Mouse (Mus musculus): ENCODE measurements around the gene Msh2.
"Not testable (repeated sequence)": the region's sequence is repeated elsewhere in the genome, so short reads cannot be mapped to it uniquely, and the experiment has no call there.

The Msh2 gene

DNA sequence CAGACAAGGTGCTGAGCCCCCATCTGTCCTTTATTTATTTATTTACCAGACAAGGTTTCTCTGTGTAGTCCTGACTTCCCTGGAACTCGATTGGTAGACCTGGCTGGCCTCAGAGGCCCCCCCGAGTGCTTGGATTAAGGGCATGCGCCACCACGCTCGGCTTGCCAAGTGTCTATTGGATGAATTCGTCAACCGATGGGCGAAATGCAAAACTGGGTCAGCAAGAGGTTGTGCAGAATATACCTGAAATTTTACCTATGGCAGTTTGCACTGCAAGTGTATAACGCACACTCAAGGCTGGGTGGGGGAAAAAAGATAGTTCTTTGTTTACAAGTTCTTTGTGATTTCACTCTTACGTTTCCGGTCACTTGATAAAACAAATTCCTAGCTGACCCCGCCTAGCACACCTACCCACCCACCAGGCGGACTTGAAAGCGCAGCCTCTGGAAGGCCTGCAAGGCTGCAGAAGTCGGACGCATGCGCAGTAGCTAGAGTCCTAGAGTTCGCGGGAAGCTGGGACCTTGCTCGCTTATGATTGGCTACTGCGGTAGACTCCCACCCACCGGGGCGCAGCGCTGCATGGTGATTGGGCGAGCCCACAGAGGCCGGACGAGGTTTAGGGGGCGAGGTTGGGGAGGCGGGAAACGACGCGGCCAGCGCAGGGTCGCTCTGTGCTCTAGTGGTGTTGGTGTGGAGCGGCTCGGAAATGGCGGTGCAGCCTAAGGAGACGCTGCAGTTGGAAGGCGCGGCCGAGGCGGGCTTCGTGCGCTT is at the start of gene Msh2:
Msh2 (plus strand) TSS at position 441 of the 771 bp plus-strand sequence.
- DNase-seq (ENCODE audit: low spot score in 2 of 2): peak; percentile 96

DNA sequence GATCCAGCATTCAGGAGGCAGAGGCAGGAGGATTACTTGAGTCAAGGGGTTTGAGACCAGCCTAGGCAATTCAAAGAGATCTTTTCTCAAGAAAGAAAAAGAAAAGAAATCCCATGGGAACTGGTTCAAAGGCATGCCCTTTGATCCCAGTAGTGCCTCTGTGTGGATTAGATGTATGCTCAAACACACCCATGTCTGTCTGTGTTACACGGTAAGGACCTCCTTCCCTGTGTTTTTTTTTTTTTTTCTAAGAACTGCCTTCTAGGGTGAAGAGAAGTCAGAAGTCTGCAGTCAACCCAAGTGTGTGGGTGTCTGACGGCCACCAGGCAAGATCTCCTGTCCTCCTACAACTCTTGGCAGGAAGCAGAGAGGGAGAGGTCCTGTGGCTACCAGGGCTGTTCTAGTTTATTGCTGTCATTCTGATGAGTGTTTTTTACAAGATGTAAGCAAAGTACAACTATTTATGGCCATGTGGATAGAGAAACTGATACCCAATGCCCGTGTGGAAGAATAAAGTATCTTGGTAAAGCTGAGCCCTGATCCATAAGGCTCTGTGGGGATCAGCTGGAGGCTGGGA is 46.5 kb upstream of the Msh2 start:
- DNase-seq (ENCODE audit: low spot score in 2 of 2): no peak

DNA sequence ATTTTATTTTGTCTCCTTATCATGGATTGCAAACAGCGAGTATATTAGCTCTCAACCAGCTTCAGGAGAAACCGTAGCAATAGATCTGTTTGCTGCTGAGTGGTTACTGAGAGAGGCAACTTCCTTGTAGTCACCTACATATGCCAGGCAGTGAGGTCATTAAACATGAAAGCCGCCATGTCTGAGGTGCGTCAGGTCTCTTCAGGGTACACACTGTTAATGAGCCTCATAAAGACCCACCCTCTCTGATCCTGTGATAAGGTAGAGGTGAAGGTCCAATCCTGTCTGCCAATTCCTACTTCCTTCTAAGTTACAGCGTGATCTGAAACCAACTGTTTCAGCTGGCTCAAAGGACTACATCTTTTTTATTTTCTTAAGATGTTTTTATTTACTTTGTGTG is 44.0 kb upstream of the Msh2 start:
- DNase-seq (ENCODE audit: low spot score in 2 of 2): no peak

DNA sequence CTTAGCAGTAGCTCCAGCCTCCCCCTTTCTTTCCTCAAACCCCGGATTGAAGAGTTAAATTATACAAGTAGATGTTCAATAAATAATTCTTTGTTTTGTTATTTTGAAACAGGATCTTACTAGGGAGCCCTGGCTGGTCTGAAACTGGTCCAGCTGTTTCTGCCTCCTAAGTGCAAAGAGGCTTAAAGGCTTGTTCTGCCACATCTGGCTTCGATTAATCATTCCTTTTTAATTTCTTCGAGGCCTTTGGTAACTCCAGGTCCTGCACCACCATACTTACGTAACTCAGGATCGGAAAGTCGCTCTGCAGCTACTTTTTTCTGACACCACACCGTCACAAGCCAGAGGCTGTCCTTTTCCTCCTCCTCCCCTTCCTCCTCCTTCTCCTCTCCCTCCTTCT is 43.4 kb upstream of the Msh2 start:
- no peak for DNase-seq (ENCODE audit: low spot score in 2 of 2)

DNA sequence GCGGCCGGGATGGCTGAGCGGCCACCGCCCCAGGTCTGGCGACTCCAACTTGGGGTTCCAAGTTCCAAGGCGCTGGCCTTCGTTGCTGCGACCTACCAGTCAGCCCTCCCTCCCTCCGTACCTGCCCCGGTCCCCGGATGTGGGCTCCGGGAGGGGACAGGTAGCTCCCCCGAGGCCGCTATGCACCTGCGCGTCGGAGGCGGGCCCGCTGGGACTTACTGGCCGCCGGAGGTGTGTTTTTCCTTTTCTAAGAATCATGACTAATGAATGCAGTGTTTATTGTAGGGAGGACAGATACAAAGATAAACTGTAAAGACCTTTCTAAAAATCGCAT is 35.1 kb upstream of the Msh2 start:
- no peak for DNase-seq (ENCODE audit: low spot score in 2 of 2)

DNA sequence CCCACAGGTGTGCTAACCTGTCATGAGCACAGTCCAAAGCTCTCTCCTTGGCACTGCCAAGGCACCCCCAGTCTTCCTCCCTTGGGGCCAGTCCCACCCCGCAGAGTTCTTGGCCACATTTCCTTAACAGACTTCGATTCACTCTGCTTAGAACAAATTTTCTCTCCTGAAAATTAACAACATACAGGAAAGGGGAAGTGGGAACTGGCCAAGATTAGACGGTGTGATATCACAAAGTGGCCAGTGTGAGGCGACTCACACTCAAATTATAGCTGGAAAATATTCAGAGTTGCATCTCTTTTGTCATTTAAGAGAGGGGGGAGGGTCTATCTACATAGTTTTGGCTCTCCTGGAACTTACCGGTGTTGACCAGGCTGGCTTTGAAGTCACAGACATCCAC is 32.9 kb upstream of the Msh2 start:
- DNase-seq (ENCODE audit: low spot score in 2 of 2): no peak

DNA sequence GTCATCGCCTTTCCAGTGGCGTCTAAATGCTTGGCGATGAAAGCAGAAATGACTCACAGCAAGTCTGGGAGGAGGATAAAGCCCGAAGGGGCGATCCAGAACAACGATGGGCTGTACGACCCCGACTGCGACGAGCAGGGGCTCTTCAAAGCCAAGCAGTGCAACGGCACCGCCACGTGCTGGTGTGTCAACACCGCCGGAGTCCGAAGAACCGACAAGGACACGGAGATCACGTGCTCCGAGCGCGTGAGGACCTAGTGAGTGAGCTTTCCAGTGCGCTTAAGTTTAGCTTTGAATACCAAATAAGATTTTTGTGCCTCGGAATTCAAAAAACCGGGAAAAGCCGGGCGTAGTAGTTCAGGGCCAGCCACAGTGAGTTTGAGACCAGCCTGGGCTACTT is 31.9 kb upstream of the Msh2 start:
- DNase-seq (ENCODE audit: low spot score in 2 of 2): no peak

DNA sequence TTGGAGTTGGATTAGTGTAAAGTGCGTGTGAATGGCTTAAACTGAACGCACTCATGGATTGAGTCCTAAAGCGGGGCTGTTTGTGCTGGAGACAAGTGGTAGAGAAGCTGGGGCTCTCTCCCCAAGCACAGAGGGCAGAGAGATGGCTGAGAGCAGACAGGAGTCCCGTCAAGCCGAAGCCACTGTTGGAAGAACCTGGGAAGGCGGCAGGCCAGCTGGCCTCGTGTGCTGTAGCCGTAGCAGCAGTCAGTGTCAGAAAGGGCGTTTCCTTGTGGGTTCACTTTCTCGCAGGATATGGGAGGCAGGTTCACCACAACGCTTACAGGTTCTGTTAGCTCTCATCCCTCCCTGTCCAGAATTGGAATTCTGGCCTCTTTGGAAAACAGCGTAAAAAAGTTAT is 31.1 kb upstream of the Msh2 start:
- no peak for DNase-seq (ENCODE audit: low spot score in 2 of 2)

DNA sequence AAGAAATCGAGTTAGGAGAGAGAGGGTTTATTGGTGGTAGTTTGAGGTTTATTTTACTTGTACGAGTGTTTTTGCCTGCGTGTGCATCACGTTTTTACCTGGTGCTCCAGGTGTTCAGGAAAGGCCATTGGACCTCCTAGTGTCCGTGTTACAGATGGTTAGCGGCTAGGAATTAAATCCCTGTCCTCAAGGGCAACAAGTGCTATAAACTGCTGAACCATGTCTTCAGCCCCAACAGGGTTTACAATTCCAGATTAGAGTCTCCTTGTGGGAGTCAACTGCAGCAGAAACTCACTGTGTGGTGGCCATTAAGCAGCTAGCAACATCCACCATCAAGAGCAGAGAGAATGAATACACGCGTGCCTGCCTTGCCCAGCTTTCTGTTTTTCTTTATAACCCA is 29.4 kb upstream of the Msh2 start:
- no peak for DNase-seq (ENCODE audit: low spot score in 2 of 2)

DNA sequence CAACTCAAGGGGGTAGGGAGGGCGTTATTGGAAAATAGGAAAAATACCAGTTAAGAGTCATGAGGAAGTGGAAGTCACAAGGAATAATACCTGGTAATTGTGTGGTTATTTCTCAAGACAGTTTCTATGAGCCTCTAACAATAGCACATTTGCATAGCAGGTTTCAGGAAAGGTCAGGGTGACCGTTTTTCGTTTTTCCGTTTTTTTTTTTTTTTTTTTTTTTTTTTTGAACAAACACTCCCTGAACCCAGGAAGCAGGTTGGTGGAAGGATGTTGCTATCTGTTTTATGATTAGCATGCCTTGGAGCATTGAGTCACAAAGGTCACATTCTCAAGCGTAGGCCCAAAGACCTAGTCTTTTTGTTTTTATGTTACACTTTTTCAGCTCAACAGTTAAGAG is 16.5 kb upstream of the Msh2 start:
- DNase-seq (ENCODE audit: low spot score in 2 of 2): not testable (repeated sequence)

DNA sequence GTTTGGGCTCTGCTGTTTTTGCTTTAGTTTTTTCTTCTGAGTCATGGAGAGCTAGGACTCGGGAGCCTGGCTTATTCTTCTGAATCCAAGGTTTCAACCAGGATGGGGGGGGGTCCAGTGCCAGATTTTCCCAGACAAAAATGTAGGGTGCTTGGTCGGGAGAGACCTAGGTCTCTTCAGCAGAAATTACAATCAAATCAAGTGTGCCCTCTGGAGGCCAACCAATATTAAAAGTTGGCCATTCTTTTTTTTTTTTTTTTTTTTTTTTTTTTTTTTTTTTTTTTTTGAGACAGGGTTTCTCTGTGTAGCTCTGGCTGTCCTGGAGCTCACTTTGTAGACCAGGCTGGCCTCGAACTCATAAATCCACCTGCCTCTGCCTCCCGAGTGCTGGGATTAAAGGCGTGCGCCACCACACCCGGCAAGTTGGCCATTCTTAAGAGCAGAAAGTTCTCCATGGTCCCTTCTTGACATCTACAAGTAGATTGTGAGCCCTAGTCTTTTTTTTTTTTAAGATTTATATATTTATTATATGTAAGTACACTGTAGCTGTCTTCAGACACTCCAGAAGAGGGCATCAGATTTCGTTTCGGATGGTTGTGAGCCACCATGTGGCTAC is 10.1 kb upstream of the Msh2 start:
- not testable (repeated sequence) for DNase-seq (ENCODE audit: low spot score in 2 of 2)

DNA sequence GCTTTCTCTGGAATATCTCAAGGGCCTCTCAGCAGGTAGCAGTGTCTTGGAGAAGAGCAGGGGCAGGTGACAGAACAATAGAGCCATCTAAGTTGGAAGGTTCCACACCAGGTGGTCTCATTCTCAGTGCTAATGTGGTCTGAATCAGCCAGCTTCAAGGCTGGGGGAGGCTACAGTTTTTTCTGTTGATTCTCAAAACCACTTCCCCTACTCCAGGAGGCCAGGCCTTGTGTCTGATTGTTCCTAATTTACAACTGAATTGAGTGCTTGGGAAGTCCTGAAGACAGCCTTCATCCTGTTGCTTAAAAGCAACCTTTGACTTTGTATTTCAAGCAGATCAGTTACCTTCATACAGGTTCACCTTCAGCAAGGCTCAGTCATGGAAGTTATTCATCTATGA is 7.9 kb upstream of the Msh2 start:
- no peak for DNase-seq (ENCODE audit: low spot score in 2 of 2)

DNA sequence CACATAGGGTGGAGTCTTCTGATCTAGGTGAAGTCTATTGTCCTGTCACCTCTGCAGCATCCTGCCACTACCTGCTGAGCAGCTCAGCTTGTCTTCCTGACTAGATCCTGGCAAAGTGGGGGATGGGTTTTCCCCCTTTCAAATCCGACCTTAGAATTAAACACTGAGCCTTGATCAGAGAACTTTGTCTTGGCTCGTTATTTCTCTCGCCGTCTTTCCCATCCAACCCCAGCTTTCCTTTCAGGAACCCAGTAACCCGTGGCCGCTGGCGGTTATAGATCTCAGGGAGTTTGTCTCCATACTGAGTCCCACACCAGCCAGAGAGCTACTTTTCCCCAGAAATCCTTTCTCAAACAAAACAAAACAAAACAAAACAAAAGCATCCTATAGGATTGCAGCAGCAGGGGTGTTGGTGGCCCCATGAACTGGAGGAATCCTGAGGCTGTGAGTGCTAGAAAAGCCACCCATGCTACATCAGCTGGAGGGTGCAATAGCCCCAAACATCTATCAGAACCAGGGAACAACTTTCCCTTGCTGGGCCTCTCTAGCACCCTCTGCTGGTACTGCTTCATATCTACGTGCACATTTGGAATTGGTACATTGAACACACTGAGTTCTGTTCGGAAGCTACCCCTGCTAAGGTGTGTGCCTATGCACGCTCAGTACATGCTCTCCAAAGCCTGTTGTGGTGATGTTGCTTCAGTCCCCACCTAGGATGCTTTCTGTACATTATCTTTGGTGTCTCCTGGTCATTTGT is 6.9 kb upstream of the Msh2 start:
- peak in 1 of 2 experiments; percentile 28 for DNase-seq (ENCODE audit: low spot score in 2 of 2)

DNA sequence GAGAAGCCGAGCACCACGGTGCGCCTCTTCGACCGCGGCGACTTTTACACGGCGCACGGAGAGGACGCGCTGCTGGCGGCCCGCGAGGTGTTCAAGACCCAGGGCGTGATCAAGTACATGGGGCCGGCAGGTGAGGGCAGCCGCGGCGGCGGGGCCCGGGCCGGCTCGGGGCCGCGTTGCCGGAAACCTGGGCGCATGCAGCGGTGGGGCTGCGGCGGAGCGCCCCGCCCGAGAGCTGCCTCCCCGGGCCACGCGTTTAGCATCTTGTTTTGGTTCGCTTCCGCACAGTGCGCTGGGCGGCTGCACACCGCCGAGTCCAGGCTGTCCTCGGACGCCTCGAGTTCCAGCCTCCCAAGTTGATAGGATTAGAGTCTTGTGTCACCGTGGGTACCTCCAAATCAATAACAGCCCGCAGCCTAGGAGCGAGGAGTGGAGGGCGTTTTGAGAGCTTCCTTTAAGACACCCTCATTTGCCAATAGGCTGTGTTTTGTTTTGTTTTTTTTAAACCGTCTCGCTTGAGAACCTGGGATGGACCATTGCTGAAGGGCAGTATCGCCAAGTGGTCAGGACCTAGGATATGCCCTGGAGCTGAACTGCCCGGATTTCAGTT is 652 bp downstream of the Msh2 start:
- DNase-seq (ENCODE audit: low spot score in 2 of 2): peak; percentile 12 to 24

DNA sequence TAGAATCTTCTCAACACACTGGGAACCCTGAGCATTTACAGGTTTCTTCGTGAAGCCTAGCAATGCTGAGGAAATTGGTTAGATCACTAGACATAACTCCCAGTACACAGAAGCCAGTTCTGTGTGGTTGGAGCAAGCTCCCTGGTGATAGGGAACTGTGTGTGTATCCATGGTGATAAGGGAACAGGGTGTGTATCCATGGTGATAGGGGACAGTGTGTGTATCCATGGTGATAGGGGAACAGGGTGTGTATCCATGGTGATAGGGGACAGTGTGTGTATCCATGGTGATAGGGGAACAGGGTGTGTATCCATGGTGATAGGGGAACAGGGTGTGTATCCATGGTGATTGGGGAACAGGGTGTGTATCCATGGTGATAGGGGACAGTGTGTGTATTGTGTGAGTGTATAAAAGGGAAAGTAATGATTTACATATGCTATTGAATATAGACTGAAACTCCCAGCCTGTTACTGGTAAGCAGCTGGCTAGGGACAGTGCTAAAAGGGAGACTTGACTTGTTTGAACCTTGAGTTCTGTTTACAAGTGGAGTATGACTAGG is 4.9 kb downstream of the Msh2 start:
- DNase-seq (ENCODE audit: low spot score in 2 of 2): not testable (repeated sequence)

DNA sequence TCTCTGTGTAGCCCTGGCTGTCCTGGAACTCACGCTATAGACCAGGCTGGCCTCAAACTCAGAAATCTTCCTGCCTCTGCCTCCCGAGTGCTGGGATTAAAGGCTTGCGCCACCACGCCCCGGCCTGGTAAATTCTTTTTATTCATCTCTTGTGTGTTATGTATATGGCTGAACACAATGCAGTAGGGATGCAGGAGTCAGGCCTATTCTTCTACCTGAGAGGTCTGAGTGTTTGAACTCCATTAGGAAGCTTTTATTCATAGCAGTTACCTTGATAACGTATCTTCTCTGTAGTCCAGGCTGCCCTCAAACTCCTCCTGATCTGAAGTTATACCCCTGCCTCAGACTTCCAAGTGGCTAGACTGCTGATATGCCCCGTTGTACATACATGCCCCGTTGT is 5.5 kb downstream of the Msh2 start:
- DNase-seq (ENCODE audit: low spot score in 2 of 2): no peak

DNA sequence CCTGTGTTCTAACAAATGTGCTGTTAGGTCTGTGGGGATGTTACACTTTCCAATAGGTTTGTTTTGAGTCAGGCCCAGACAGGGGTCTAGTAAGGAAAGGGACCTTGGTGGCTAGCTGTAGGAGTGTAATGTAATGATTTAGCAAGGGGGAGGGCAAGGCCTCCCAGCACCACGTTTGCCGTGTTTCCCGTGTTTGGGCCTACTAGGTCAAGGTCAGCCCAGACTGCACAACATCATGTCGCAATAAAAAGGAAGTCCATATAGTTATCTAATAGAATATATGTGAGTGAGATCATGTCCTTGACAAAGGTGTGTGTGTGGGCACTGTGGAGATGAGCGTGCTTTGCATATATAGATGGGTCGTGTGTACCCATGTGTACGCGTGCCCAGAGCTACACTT is 17.1 kb downstream of the Msh2 start:
- DNase-seq (ENCODE audit: low spot score in 2 of 2): no peak

DNA sequence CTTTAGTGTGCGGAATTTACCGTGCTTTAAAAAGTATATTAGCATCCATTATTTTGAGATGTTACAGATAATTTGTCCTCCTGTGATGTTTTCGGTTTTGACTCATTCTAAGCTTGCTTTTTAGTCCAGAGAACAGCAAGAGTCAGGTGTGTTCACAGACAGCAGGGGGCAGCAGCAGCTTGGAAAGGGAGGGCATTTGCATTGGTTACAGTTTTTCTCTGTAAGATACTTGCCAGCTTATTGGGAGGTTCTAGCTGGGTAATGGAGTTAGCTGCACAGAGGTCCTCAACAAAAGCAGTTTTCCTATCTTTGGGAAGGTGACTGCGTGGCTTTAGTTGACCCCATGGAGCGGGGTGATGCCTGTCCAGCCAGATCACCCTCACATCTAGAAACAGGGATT is 19.8 kb downstream of the Msh2 start:
- DNase-seq (ENCODE audit: low spot score in 2 of 2): peak in 1 of 2 experiments; percentile 26

DNA sequence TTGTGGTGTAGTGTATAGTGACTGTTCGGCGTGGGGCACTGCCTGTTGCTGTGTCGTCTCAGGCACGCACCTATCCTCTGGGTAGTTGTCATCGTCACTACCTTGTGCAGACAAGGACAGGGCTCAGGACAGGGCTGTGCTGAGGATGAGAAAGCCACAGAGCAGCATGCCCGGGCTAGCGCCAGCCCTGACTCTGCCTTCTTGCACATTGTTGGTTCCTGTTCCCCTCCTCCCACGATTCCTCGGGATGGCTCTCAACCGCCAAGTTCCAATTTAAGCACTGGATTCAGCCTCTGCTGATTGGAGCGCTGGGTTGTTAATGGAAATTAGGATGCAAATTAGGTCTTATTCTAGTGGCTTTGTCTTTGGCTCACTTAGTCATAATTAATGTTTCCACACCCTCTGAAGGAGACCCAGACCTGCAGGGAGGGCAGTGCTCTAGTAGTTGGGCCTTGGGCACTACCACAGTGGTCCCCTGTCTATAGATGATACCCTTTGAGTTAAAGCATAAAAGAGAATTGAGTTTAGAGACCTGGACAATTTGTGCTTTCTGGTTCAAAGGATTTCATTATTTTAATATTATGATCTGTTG is 23.8 kb downstream of the Msh2 start:
- no peak for DNase-seq (ENCODE audit: low spot score in 2 of 2)

DNA sequence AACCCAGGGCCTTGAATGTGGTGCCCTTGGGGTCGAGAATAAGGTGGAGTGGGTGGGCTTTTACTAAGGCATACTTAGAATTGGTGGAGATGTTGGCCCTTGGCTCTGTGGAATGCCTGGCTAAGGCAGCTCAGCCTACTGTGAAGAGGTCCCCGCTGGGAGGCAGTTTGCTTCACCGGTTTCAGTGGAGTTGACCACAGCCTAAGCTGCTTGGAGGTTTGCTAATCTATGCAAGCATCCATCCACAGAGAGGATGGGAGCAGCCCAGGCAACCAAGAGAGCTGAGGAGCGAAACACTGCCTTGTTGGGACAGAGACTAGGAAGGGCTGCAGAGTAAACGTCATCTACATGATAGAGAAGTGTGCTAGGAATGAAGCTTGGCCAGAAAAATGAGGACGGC is 24.7 kb downstream of the Msh2 start:
- DNase-seq (ENCODE audit: low spot score in 2 of 2): no peak

DNA sequence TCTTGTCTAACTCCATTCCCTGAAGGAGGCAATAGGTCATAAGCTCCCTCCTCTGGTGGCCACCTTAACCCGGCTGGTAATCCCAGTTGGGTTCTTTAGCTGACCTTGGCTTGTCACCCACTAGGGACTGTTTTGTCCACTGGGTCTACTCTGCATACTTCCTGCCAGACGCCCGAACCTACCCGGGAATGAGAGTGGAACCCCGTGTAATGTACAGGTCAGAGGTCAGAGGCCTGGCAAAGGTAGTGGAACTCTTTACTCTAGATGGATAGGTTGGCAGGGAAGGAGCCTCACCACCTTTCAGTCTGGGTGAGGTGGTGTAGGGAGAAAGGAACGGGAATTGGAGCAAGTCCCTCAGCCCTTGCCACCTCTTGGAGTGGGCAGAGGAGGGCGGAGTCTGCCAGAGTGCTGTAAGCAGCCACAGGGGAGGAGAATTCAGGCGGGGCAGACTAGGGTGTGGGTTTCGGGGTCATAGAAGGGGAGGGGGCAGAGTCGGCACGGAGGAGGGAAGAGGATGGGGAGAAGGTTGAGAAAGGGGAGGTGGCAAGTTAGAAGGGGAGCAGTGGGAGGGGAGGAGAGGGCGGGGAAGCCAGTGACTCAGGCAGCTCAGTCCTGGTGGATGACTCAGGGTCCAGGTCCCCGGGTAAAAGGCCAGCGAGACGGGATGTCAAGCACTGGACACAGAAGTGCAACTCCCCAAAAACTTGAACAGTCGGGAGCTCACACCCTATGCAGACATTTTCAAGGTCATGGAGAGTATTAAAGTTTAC is 27.1 kb downstream of the Msh2 start:
- no peak for DNase-seq (ENCODE audit: low spot score in 2 of 2)
